Mouse (Mus musculus) spleen, adult 2 months (tissue): ENCODE data around the gene Cyp26c1. TPM values are rescaled to one million over a fixed set of nuclear protein-coding genes. Genes with fewer than 3 reads are reported as not detected.

ENCODE experiments used
- DNase-seq, 2 experiments: peaks; one replicate each; pipeline versions ENCODE4 v3.0.0 to v3.0.0-alpha.2; 2012 to 2021; ENCODE audit warnings: low spot score in 2 of 2, low read depth in 1 of 2
- H3K27ac ChIP-seq: fragments of 200-500 bp; 2 replicates; pipeline ENCODE4 v1.5.1; 2012; ENCODE audit warnings: low read length, inconsistent platforms; ENCODE audit not compliant: insufficient read depth
- H3K27me3 ChIP-seq: fragments of 200-500 bp; 2 replicates; pipeline ENCODE4 v1.6.1; 2012; ENCODE audit warnings: mild to moderate bottlenecking, moderate library complexity, low read length, inconsistent platforms; ENCODE audit not compliant: control insufficient read depth, insufficient read depth
- H3K36me3 ChIP-seq: fragments of 200-500 bp; 2 replicates; pipeline ENCODE4 v1.6.1; 2012; ENCODE audit warnings: mild to moderate bottlenecking, low read length, inconsistent platforms; ENCODE audit not compliant: control insufficient read depth, insufficient read depth
- H3K4me1 ChIP-seq: fragments of 200-500 bp; 2 replicates; pipeline ENCODE4 v1.6.1; 2011; ENCODE audit warnings: inconsistent platforms; ENCODE audit not compliant: control insufficient read depth, insufficient read depth, insufficient read length
- H3K4me3 ChIP-seq: fragments of 200-500 bp; 2 replicates; pipeline ENCODE4 v1.5.1; 2011; ENCODE audit warnings: mild to moderate bottlenecking, inconsistent platforms; ENCODE audit not compliant: insufficient read depth, insufficient read length; ENCODE audit errors: extremely low read depth
- CTCF ChIP-seq: fragments of 200-500 bp; IDR thresholded peaks from 2 replicates; pipeline ENCODE4 v1.5.1; 2011; ENCODE audit warnings: mild to moderate bottlenecking, inconsistent platforms; ENCODE audit not compliant: insufficient read depth, insufficient read length, insufficient replicate concordance; ENCODE audit errors: extremely low read depth
- POLR2A ChIP-seq: fragments of 200-500 bp; IDR thresholded peaks from 2 replicates; pipeline ENCODE4 v1.6.1; 2011; ENCODE audit warnings: low read depth, low read length, inconsistent platforms
- WGBS: fragments of 180-500 bp; shearing (Covaris S2); methylation state at CpG from one replicate; pipeline ENCODE4 v1.1.7; 2018; 5-methylcytosine and 5-hydroxymethylcytosine counted together
- polyA plus RNA-seq: library from polyadenylated mRNA; depleted of rRNA; stranded (reverse); fragments of >200 nt; gene quantifications from 2 replicates; pipeline ENCODE4 v1.2.3, GENCODE M21; 2012

Cyp26c1 gene
- polyA plus RNA-seq, 1 experiment, result 0.08 TPM

DNA sequence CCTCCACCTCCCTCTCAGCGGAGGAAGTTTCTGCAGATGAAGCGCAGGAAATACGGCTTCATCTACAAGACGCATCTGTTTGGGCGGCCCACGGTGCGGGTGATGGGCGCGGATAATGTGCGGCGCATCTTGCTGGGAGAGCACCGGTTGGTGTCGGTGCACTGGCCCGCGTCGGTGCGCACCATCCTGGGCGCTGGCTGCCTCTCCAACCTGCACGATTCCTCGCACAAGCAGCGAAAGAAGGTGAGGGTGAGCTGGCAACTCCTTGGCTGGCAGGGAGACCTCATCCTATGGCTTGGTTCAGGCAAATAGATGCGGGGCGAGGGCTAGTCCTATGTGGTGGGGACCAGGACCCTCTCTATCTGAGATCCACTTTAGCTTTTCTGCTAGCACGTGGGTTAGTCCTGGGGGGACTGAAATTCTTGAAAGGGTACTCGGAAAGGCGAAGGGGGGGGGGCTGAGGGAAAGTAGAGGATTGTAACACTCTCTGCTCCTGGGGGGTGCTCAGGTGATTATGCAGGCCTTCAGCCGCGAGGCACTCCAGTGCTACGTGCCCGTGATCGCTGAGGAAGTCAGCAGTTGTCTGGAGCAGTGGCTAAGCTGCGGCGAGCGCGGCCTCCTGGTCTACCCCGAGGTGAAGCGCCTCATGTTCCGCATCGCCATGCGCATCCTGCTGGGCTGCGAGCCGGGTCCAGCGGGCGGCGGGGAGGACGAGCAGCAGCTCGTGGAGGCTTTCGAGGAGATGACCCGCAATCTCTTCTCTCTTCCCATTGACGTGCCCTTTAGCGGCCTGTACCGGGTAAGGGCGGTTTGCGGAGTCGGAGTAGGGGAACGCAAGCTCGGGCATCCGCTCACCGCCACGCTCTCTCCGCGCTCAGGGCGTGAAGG lies 13.1 kb downstream of the Cyp26c1 start:
- Histone ChIP-seq H3K4me1 (peaks cover 11% of the 10 kb centered on the region; the same call in 1 of the 2 replicates), H3K27ac (no peak overlapping the region), H3K27me3 (peaks cover 37% of the 10 kb centered on the region), H3K36me3 (no peaks in the 10 kb centered on the region), H3K4me3 (no peak overlapping the region)
- DNase-seq, result no peak
- TF ChIP-seq POLR2A (no peak), CTCF (no peak)
- whole genome bisulfite sequencing, result 3% methylated on average over 63 of the region's 63 CpGs

DNA sequence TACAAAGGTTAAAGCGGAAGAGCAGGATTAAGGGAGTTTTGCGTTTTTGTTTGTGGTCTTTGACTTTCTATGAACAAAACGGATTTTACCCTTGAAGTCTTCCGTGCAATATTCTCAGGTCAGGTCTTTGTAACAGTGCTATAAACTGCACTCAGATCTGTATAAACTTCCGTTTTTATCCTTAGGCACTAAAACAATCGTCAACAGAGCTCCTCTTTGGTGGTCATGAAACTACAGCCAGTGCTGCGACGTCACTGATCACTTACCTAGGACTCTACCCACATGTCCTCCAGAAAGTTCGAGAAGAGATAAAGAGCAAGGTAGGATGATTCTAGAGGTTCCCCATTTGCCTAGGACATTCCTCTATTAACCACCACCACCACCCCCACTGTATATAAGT lies 14.3 kb downstream of the Cyp26c1 start:
- H3K36me3 ChIP-seq, result no peaks in the 10 kb centered on the region
- 25% methylated on average over 9 of the region's 9 CpGs for WGBS
- no peak for DNase-seq
- H3K27ac ChIP-seq, result no peak overlapping the region
- peaks cover 11% of the 10 kb centered on the region; the same call in 1 of the 2 replicates for H3K4me1 ChIP-seq
- peaks cover 37% of the 10 kb centered on the region for H3K27me3 ChIP-seq
- TF ChIP-seq POLR2A (no peak), CTCF (no peak)
- no peak overlapping the region for H3K4me3 ChIP-seq

DNA sequence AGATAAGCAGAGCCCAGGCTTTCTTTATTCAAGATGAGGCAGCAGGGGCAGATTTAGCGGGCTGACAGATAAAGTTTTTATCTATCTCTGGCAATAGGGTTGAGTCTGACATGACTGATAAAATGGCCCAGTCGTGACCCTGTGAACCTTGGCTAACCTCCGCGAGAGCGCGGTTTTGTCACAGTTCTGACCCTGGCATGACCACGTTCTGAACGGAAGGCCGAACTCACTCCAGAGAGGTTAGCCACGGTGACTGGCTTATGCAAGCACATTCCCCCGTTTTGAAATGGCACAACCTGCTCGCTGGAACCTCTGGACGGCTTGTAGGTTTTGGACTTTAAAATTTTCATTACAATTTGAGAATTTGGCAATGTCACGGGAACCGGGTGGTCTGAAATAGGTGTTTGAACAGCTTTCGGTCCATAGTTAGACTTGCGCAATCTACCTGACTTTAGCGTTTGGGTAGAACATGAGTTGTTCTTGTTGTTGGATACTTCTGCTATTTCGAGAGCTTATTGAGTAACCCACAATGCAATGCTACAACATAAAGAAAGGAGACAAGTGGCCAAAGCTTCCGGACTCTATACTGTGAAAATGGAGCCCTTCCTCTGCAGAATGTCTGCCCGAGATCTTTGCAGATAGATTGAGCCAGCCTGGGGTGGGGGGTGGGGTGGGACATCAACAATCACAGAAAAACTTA lies 17.1 kb downstream of the Cyp26c1 start:
- Histone ChIP-seq H3K27me3 (peaks cover 19% of the 10 kb centered on the region), H3K36me3 (no peaks in the 10 kb centered on the region), H3K27ac (no peak overlapping the region), H3K4me1 (peaks cover 11% of the 10 kb centered on the region; the same call in 1 of the 2 replicates), H3K4me3 (no peak overlapping the region)
- no peak for DNase-seq
- 69% methylated on average over 21 of the region's 21 CpGs for WGBS
- TF ChIP-seq POLR2A (no peak), CTCF (no peak)

DNA sequence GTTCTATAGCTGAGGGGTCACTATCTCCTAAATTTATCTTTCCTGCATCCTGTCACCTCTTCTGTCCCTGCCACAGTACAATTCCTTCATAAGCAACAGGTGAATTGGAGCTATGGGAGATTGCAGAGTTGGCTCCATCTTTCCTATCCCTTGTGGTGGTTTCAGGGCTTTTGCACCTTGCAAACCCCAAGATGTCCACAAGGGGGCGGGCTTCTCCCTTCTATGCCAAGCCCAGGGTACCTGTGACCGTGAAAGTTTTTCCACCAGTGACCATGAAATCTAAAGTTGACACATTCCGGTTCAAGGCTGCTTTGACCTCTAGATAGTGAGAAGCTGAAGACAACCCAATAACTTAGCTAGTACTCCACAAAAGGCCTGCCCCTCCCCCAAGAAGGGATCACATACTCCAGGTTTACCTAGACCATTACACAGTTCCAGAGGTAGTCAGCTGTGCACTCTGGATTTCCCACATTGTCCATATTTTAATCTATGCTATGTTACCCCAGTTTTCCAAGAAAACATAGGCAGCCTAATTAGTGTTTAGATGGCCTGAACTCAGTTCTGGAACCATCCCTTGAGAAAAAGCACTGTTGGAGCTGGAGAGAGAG lies 18.6 kb downstream of the Cyp26c1 start:
- H3K4me1 ChIP-seq, result peaks cover under 1% of the 10 kb centered on the region; the same call in 1 of the 2 replicates
- whole genome bisulfite sequencing, result under 1% methylated on average over 3 of the region's 3 CpGs
- peak; percentile 86; the same call in 1 of the 2 replicates for TF ChIP-seq CTCF
- no peak for TF ChIP-seq POLR2A
- no peak overlapping the region for H3K4me3 ChIP-seq
- peak in 1 of 2 experiments; percentile 51 for DNase-seq
- H3K27ac ChIP-seq, result no peak overlapping the region
- H3K36me3 ChIP-seq, result no peaks in the 10 kb centered on the region
- H3K27me3 ChIP-seq, result peaks cover 5% of the 10 kb centered on the region

DNA sequence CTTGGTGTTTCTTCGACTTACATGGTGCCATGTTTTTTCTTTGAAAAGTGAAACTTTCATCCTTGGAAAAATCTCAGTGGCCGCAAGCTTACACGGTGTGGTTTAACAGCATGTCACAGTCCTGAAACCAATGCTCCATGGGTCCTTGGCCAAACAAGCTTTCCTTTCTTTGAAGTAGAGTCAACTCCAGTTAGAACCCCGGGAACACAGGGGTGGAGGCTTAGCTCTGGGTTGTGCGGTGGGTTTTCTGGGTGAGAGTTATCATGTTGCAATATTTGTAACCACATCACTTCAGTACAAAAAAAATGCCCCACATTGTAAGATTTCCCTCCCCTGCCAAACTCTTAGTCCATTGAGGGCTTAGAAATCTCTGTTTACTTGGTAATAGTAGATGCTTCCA lies 20.3 kb downstream of the Cyp26c1 start:
- DNase-seq, result no peak
- no peaks in the 10 kb centered on the region for H3K36me3 ChIP-seq
- TF ChIP-seq CTCF (no peak), POLR2A (no peak)
- H3K4me3 ChIP-seq, result no peak overlapping the region
- no peak overlapping the region for H3K27ac ChIP-seq
- WGBS, result 89% methylated on average over 5 of the region's 5 CpGs
- no peaks in the 10 kb centered on the region for H3K27me3 ChIP-seq
- H3K4me1 ChIP-seq, result no peaks in the 10 kb centered on the region

DNA sequence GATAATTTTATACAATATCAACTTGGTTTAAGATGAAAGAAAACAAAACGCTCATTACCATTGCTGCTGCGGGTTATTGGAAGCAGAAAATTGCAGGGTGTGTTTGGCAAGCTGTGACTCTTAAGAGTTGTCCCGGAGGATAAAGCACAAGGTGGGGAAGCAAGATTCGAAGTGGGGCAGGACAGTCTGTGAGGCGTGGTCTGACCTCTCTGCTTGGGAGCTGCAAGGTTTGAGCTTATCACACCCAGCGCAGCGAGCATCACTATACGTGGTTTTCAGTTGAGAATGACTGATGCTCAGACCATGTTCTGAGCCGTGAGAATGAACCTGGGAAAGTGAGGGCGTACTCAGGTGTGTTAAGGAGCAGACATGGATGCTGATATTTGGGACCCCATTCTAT lies 29.3 kb downstream of the Cyp26c1 start:
- H3K27ac ChIP-seq, result no peak overlapping the region
- no peaks in the 10 kb centered on the region for H3K36me3 ChIP-seq
- no peaks in the 10 kb centered on the region for H3K27me3 ChIP-seq
- H3K4me3 ChIP-seq, result no peak overlapping the region
- no peak for DNase-seq
- WGBS, result 79% methylated on average over 10 of the region's 10 CpGs
- no peak for TF ChIP-seq CTCF
- no peak for TF ChIP-seq POLR2A
- no peaks in the 10 kb centered on the region for H3K4me1 ChIP-seq
